Mouse (Mus musculus) thymus, adult 2 months (tissue): ENCODE results near the gene Slco3a1.

ENCODE experiments used
- CTCF ChIP-seq: fragments of 200-500 bp; IDR thresholded peaks from 2 replicates; pipeline ENCODE4 v1.5.1; 2012; ENCODE audit warnings: mild to moderate bottlenecking, control low read depth, low read length, moderate library complexity, borderline replicate concordance; ENCODE audit not compliant: control insufficient read depth, poor library complexity, insufficient read depth; ENCODE audit errors: extremely low read depth
- POLR2A ChIP-seq: fragments of 200-500 bp; IDR thresholded peaks from 2 replicates; pipeline ENCODE4 v1.6.1; 2012; ENCODE audit warnings: mild to moderate bottlenecking, low read length, control low read depth, moderate library complexity; ENCODE audit not compliant: control insufficient read depth, poor library complexity, insufficient read depth; ENCODE audit errors: extremely low read depth

DNA sequence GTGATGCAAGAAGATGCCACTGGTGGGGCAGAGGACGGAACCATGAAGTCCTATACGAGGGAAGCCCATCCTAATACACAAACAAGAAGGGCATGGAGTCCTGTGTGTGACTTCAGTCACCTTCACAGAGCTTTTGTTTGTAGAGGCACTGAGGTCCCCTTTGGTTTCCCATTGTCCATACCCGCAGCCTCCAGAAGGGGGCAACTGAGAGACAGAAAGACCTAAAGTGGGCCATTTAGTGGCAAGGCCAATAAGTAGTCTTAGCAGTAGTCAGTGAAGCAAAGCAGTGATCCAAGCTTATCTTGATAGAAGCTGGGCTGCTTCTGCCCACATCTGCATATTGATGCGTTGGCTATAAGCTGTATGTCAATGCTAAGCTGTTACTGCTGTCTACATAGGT is 184.9 kb downstream of the Slco3a1 start:
- no peak for TF ChIP-seq POLR2A
- no peak for TF ChIP-seq CTCF
